Mouse (Mus musculus): ENCODE data around the gene Ano2. TPM values are rescaled to one million over a fixed set of nuclear protein-coding genes. Genes with fewer than 3 reads are reported as not detected.

Ano2 gene
- polyA plus RNA-seq, 1 experiment = not detected

DNA sequence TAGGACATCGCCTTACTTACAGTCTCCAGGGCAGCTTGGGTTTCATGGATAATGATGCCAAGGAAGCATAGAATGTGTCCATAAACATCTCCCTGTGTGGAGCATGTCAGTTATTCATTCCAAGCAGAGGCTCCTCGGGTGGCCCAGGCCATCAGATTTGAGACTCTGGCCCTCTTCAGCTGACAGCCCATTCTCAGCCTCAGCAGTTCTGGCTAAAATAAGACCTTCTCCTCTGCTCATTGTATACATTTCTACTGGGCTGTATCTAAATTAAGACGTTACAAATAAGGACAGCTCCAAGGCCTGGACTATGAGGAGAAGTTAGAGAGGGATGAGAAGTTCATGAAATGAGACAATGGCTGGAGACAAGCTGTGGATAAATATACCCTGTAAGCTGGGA lies 204.1 kb downstream of the Ano2 start:
- H3ac ChIP-seq (ENCODE audit: control insufficient read depth, insufficient read length) = no peak overlapping the region
- no peak overlapping the region for H3K4me2 ChIP-seq (ENCODE audit: low read depth)
- no peaks in the 10 kb centered on the region for H3K79me2 ChIP-seq (ENCODE audit: control insufficient read depth, insufficient read depth)
- H3K4me3 ChIP-seq = no peak overlapping the region
- no peaks in the 10 kb centered on the region for H3K36me3 ChIP-seq (ENCODE audit: control insufficient read depth, insufficient read depth)
- no peaks in the 10 kb centered on the region for H3K27me3 ChIP-seq (ENCODE audit: control insufficient read depth, insufficient read depth, insufficient read length)
- TF ChIP-seq E2F4 (IDR thresholded peaks at IDR 0.05; ENCODE audit: insufficient read depth) (no peak), SRF (IDR thresholded peaks at IDR 0.05; ENCODE audit: control insufficient read depth, insufficient read length, low read depth) (no peak), POLR2A (IDR thresholded peaks at IDR 0.05; ENCODE audit: insufficient read length, low read depth) (no peak), POLR2AphosphoS2 (IDR thresholded peaks at IDR 0.05; ENCODE audit: insufficient read length, low read depth) (no peak), MAX (IDR thresholded peaks at IDR 0.05; ENCODE audit: low read depth) (no peak), CEBPB (IDR thresholded peaks at IDR 0.05; ENCODE audit: insufficient read depth, poor library complexity, severe bottlenecking) (no peak), MYOG (IDR thresholded peaks at IDR 0.05; ENCODE audit: control insufficient read depth in 1 of 3, insufficient read depth in 1 of 3, insufficient read length in 2 of 3, low read depth in 2 of 3) (no peak), MYOD1 (IDR thresholded peaks at IDR 0.05; ENCODE audit: control insufficient read depth in 1 of 3, insufficient read length in 2 of 3, low read depth in 2 of 3) (no peak), USF1 (IDR thresholded peaks at IDR 0.05; ENCODE audit: low read depth) (no peak), TCF3 (IDR thresholded peaks at IDR 0.05; ENCODE audit: insufficient read length, low read depth) (no peak), REST (IDR thresholded peaks at IDR 0.05; ENCODE audit: insufficient read depth, insufficient read length) (no peak)

DNA sequence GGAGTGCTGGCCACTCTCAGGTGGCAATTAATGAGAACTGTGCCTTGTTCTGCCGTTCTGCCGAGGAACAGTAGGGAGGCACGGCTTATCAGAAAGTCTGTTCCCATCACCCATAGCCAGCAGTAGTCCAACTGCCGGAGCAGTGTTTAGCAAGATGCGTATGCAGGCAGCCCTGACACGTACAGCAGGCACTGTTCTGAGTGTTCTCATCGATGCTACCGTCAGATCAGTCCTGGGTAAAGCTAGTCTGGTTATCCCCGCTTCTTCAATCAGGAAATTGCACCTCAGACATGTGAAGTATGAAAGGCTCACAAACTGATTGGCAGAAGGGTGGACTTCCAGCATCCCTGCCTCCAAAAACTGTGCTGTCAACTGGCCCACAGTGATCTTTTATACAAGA lies 224.2 kb downstream of the Ano2 start:
- H3K4me3 ChIP-seq = no peak overlapping the region
- H3K36me3 ChIP-seq (ENCODE audit: control insufficient read depth, insufficient read depth) = no peaks in the 10 kb centered on the region
- H3K27me3 ChIP-seq (ENCODE audit: control insufficient read depth, insufficient read depth, insufficient read length) = no peaks in the 10 kb centered on the region
- H3K4me2 ChIP-seq (ENCODE audit: low read depth) = no peak overlapping the region
- H3K79me2 ChIP-seq (ENCODE audit: control insufficient read depth, insufficient read depth) = no peaks in the 10 kb centered on the region
- no peak for TF ChIP-seq REST (IDR thresholded peaks at IDR 0.05; ENCODE audit: insufficient read depth, insufficient read length)
- no peak for TF ChIP-seq CEBPB (IDR thresholded peaks at IDR 0.05; ENCODE audit: insufficient read depth, poor library complexity, severe bottlenecking)
- no peak for TF ChIP-seq SRF (IDR thresholded peaks at IDR 0.05; ENCODE audit: control insufficient read depth, insufficient read length, low read depth)
- TF ChIP-seq POLR2A (IDR thresholded peaks at IDR 0.05; ENCODE audit: insufficient read length, low read depth) = no peak
- no peak for TF ChIP-seq MYOD1 (IDR thresholded peaks at IDR 0.05; ENCODE audit: control insufficient read depth in 1 of 3, insufficient read length in 2 of 3, low read depth in 2 of 3)
- no peak for TF ChIP-seq POLR2AphosphoS2 (IDR thresholded peaks at IDR 0.05; ENCODE audit: insufficient read length, low read depth)
- H3ac ChIP-seq (ENCODE audit: control insufficient read depth, insufficient read length) = no peak overlapping the region

DNA sequence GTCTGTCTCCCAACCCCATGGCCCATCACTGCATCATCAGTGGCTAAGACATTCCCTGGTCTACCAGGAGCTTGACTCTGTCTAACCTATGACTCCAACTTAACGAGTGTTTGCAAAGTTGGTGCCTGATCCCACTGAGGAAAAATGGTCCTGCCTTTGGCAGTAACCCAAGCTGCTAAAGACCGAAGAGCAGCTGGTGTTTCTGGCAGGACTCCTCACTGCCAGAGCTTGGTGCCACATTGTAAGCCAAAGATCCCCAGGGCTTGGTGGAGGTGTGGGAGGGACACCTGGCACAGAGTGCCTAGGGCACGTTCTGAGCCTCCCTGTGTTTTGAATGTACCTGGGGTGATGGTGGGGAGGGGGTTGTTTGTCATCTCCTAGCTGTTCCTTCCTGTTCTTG lies 232.5 kb downstream of the Ano2 start:
- Histone ChIP-seq H3ac (ENCODE audit: control insufficient read depth, insufficient read length) (no peak overlapping the region), H3K79me2 (ENCODE audit: control insufficient read depth, insufficient read depth) (no peaks in the 10 kb centered on the region), H3K36me3 (ENCODE audit: control insufficient read depth, insufficient read depth) (no peaks in the 10 kb centered on the region), H3K4me3 (no peak overlapping the region), H3K27me3 (ENCODE audit: control insufficient read depth, insufficient read depth, insufficient read length) (no peaks in the 10 kb centered on the region), H3K4me2 (ENCODE audit: low read depth) (no peak overlapping the region)
- no peak for TF ChIP-seq SRF (IDR thresholded peaks at IDR 0.05; ENCODE audit: control insufficient read depth, insufficient read length, low read depth)
- TF ChIP-seq CEBPB (IDR thresholded peaks at IDR 0.05; ENCODE audit: insufficient read depth, poor library complexity, severe bottlenecking) = no peak
- TF ChIP-seq MAX (IDR thresholded peaks at IDR 0.05; ENCODE audit: low read depth) = no peak
- no peak for TF ChIP-seq TCF12 (IDR thresholded peaks at IDR 0.05; ENCODE audit: insufficient read depth, poor library complexity, severe bottlenecking)
- no peak for TF ChIP-seq POLR2A (IDR thresholded peaks at IDR 0.05; ENCODE audit: insufficient read length, low read depth)
- TF ChIP-seq MYOG (IDR thresholded peaks at IDR 0.05; ENCODE audit: control insufficient read depth in 1 of 3, insufficient read depth in 1 of 3, insufficient read length in 2 of 3, low read depth in 2 of 3) = no peak
- TF ChIP-seq POLR2AphosphoS2 (IDR thresholded peaks at IDR 0.05; ENCODE audit: insufficient read length, low read depth) = no peak
- TF ChIP-seq MYOD1 (IDR thresholded peaks at IDR 0.05; ENCODE audit: control insufficient read depth in 1 of 3, insufficient read length in 2 of 3, low read depth in 2 of 3) = no peak
- TF ChIP-seq USF1 (IDR thresholded peaks at IDR 0.05; ENCODE audit: low read depth) = no peak
- TF ChIP-seq TCF3 (IDR thresholded peaks at IDR 0.05; ENCODE audit: insufficient read length, low read depth) = no peak
- no peak for TF ChIP-seq REST (IDR thresholded peaks at IDR 0.05; ENCODE audit: insufficient read depth, insufficient read length)
- no peak for TF ChIP-seq E2F4 (IDR thresholded peaks at IDR 0.05; ENCODE audit: insufficient read depth)

DNA sequence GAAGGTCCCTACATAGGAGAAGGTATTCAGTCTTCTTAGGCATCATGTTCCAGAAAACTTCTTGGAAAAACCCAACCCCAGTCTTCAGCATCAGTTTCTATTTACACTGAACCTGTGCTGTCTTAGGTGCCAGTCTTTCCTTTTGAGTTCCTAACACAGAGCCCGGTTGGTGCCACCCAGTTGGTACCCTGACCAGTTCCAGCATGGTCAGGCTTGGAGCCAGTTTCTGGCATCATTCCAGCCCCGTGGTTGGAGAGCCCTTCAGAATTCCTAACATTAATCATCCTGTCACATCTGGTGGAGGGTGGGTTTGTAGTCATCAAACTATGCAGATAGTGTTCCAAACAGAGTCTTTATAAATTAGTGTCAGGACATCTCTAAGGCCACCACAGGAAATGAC lies 234.8 kb downstream of the Ano2 start:
- Histone ChIP-seq H3K27me3 (ENCODE audit: control insufficient read depth, insufficient read depth, insufficient read length) (no peaks in the 10 kb centered on the region), H3K4me2 (ENCODE audit: low read depth) (no peak overlapping the region), H3ac (ENCODE audit: control insufficient read depth, insufficient read length) (no peak overlapping the region), H3K36me3 (ENCODE audit: control insufficient read depth, insufficient read depth) (no peaks in the 10 kb centered on the region), H3K4me3 (no peak overlapping the region), H3K79me2 (ENCODE audit: control insufficient read depth, insufficient read depth) (no peaks in the 10 kb centered on the region)
- no peak for TF ChIP-seq POLR2A (IDR thresholded peaks at IDR 0.05; ENCODE audit: insufficient read length, low read depth)
- TF ChIP-seq MYOG (IDR thresholded peaks at IDR 0.05; ENCODE audit: control insufficient read depth in 1 of 3, insufficient read depth in 1 of 3, insufficient read length in 2 of 3, low read depth in 2 of 3) = no peak
- TF ChIP-seq USF1 (IDR thresholded peaks at IDR 0.05; ENCODE audit: low read depth) = no peak
- no peak for TF ChIP-seq TCF12 (IDR thresholded peaks at IDR 0.05; ENCODE audit: insufficient read depth, poor library complexity, severe bottlenecking)
- no peak for TF ChIP-seq SRF (IDR thresholded peaks at IDR 0.05; ENCODE audit: control insufficient read depth, insufficient read length, low read depth)
- TF ChIP-seq TCF3 (IDR thresholded peaks at IDR 0.05; ENCODE audit: insufficient read length, low read depth) = no peak
- no peak for TF ChIP-seq POLR2AphosphoS2 (IDR thresholded peaks at IDR 0.05; ENCODE audit: insufficient read length, low read depth)
- TF ChIP-seq MAX (IDR thresholded peaks at IDR 0.05; ENCODE audit: low read depth) = no peak
- no peak for TF ChIP-seq CEBPB (IDR thresholded peaks at IDR 0.05; ENCODE audit: insufficient read depth, poor library complexity, severe bottlenecking)
- TF ChIP-seq E2F4 (IDR thresholded peaks at IDR 0.05; ENCODE audit: insufficient read depth) = no peak
- no peak for TF ChIP-seq MYOD1 (IDR thresholded peaks at IDR 0.05; ENCODE audit: control insufficient read depth in 1 of 3, insufficient read length in 2 of 3, low read depth in 2 of 3)
- no peak for TF ChIP-seq REST (IDR thresholded peaks at IDR 0.05; ENCODE audit: insufficient read depth, insufficient read length)

DNA sequence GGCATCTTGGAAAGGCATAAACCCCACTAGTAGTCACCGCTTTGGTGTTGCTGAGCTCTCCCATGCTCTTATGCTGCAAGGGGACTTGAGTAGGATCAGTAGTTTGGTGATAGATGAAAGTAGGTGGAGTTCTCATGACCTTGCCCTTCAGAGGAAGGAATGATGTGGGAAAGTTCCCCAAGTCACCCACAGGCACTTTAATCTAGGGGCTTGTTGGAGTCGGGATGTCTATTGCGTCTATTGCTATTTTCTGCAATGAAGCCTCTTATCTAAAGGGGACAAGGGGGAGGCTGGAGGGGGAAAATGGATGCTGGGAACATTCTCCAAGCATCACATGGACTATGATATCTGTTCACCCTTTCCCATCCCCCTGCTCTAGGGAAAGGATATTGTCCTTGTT lies 235.6 kb downstream of the Ano2 start:
- TF ChIP-seq USF1 (IDR thresholded peaks at IDR 0.05; ENCODE audit: low read depth) (no peak), MYOD1 (IDR thresholded peaks at IDR 0.05; ENCODE audit: control insufficient read depth in 1 of 3, insufficient read length in 2 of 3, low read depth in 2 of 3) (no peak), MAX (IDR thresholded peaks at IDR 0.05; ENCODE audit: low read depth) (no peak), POLR2A (IDR thresholded peaks at IDR 0.05; ENCODE audit: insufficient read length, low read depth) (no peak)
- Histone ChIP-seq H3K36me3 (ENCODE audit: control insufficient read depth, insufficient read depth) (no peaks in the 10 kb centered on the region), H3K27me3 (ENCODE audit: control insufficient read depth, insufficient read depth, insufficient read length) (no peaks in the 10 kb centered on the region), H3K79me2 (ENCODE audit: control insufficient read depth, insufficient read depth) (no peaks in the 10 kb centered on the region), H3ac (ENCODE audit: control insufficient read depth, insufficient read length) (no peak overlapping the region), H3K4me2 (ENCODE audit: low read depth) (no peak overlapping the region), H3K4me3 (no peak overlapping the region)

All from myocyte (in vitro differentiated cells).